Mouse (Mus musculus) kidney, adult 8-10 months (tissue): Measurements from ENCODE around the gene Rnf181.

Experiments
- DNase-seq, 2 experiments: peaks; one replicate each; pipeline ENCODE4 v3.0.0; 2022

The Rnf181 gene

DNA sequence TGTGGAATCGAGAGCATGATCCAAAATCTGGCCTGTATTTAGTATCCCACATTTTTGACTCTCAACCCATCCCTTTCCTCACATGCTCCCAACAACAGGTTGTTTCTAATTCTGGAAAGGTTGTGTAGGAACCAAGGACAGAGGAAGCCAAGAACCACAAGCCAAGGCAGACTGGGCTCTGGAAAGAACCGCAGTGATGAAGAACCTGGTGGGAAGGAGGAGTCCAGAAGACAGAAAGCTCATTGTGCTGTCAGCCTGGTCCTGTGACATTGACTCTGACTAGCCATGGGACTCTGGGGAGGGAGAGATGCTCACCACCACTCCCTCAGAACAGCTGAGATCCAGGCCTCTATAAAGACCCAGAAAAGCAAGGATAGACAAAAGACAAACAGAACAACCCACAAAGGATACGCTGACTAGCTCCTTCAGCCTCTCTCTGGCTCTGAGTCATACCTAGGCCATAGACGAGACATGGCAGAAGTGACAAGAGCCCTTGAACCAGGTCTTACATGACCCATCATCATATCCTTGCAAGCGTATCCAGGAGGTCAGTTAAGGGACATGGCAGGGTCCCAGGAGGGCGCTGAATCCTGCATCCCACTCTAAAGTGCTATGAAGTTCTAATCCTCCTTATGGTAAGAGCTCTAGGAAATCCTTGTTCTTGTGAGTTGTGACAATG lies 16.5 kb upstream of the Rnf181 start:
- DNase-seq: no peak

GRCm38 (mm10) chr6:72382494-72382893 lies 15.7 kb upstream of the Rnf181 start:
- DNase-seq: no peak

DNA sequence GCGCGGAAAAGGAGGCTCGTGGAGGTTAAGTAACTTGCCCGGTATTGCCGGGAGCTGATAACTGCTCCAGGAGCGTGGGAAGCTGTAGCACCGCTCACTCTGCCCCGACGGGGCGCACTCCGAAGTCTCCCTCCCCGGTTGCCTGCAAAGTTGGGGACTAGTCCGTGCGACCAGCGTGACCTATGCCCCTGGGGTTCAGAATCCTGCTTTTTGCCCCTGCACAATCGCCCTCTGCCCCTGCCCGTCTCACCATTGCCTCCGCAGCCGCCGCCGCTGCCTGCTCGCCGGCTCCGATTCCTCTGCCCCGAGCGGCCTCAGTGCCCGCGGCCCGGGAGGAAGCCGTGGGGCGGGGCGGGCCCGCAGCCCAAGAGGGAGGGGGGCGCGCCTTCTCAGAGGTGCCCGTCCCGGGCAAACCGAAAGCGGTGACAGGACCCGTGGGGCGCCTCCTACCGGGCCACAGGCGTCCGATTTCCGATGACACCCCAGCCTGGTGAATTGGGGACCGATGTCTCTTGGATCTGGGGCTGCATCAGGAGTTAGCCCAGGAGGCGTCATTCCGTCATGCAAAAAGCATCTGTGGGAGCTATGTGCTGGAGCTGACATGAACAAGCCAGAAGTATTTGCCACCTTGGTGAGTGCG lies 13.5 kb upstream of the Rnf181 start, which contains the start of gene Vamp5:
Vamp5 (minus strand) TSS at position 338 of the 640 bp plus-strand sequence.
- peak; percentile 82 to 85 for DNase-seq

DNA sequence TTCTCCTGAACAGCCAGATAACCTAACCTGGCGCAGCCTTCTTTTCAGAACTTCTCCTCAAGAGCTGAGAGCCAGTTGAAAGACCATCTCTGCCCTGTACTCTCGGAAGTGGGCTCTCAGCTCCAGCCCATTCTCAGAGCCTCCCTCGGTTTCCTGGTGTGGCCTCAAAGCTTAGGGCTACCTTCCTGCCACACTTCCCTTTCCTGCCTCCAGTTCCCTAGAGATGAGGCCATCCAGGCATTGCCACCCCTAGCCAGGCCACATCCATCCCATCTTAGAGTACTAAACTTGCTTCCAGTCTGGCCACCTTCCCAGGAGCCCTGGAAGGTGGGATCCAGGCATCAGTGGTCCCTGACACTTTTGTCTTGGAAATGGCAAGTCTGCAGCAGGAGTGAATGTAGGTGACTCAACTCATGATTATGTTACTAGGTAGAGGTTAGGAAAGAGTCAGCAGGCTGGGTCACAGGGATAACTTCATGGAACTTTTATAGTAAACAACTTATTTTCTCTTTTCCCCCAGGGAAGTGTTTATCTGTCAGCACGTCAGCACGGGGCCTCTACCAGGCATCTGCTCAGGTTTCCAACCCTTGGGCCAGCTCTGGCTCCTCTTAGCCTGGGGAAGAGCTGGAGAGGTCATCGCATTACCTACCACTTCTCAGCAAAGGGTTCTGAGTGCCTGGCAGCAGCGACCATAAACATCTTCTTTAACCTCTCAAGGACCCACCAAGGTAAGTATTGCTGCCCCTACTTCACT lies 12.8 kb upstream of the Rnf181 start:
- DNase-seq: no peak

DNA sequence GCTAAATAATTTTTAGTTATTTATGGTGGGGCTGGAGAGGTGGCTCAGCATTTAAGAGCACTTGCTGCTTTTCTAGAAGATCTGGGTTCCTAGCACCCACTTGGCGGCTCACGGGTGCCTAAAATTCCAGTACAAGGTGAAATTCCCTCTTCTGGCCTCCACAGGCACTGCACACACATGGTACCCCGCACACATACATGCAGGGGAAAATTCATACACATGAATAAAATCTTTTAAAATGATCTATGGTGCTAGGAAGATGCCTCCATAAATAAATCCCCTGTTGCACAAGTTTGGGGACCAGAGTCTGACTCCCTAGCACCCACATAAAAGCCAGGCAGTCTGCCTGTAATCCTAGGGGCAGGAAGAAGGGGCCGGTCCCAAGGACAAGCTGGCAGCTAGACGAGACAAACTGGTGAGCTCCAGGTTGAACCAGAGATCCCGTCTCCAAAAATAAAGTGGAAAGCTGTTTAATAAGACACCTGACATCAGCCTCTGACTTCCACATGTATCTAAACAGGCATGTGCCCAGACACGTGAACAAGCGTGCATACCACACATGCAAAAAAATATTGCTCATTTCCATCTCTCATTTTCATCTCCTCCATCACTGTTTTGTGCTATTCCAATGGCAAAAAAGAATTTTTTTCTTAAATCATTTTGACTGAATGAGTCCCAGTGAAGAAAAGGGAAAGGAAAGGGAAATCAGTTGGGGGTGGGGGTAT lies 11.9 kb upstream of the Rnf181 start:
- DNase-seq: no peak

DNA sequence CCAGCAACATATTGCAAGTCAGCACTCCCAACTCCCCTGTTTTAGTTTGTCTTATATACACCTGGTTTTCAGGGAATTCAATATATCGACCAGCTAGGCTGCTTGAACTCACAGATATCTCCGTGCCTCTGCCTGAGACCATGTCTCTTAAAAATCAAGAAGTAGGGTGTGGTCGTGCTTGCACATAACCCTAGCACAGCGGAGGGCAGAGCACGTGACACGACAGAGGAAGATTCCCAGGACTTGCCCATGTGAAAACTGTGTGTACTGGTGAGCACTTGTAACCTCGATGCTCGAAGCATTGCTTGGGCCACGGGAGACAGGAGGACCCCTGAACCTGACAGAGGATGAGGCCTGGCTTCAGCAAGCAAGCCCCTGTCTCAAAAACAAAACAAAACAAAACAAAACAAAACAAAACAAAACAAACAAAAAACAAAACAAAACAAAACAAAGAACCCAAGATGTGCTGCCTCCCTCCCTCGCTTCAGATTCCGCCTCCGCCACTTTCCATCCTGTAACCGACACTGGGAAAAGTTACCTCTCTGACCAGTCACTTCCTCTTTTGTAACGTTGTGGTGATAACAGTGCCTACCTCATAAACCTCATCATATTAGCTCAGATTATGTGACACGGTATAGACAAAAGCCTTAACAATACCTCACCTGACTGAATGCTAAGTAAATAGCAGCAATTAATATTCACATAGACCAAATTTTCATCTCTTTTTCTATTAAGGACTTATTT lies 8.2 kb upstream of the Rnf181 start:
- no peak for DNase-seq

GRCm38 (mm10) chr6:72374206-72374605 lies 7.5 kb upstream of the Rnf181 start:
- no peak for DNase-seq

DNA sequence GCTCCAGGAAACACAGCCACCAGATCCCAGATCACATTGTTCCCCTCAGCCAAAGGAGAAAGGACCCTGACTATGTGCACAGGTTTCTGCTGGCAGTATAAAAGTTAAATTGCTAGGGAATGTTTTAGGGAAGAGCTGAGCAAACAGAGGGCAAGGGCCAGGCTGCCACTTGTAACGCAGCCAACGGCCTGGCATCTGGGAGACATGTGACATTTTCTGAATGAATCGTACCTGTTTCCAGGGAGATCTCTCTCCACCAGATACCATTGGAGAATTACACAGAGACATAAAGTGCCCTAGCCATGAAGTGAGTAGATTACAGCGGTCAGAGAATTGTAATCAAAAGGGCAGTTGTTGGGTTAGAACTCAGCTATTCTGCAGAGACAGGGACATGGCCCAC lies 6.4 kb upstream of the Rnf181 start:
- no peak for DNase-seq

DNA sequence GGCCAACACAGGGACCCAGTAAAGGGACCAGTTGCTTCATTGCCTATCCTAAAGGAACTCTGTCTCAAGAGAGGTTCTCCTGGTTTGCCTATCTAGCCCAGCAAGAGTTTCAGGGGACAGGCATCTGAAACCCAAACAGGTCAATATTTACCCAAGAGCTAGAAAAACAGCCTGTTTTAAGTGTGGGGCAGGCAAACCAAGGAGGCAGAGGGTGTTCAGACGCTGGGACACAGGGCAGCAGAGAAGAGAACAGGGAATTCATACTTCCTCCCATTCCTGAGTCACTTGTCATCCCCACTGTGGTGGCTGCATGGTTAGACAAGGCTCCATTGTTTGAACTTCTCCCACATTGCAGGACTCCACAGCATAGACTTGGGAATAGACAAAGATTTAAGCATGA lies 4.8 kb upstream of the Rnf181 start:
- DNase-seq: no peak

DNA sequence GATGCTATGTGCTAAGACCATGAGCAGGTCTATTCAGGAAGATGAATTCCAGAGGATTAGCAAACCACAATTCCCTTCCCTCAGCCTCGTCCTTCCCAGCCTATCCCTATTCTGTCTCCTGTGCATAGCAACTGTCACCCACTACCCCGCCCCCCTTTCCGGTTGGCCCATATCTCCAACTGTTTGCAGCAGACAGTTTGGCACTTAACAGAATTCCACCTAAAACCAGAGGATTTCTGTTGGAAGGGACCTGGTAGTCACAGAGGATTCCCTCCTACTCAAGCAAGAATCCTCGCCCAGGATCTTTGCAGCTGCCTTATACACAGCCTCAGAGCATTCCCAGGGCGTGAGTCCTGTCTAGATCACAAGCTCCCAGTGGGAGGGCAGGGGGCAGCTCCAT lies 4.4 kb upstream of the Rnf181 start:
- no peak for DNase-seq

DNA sequence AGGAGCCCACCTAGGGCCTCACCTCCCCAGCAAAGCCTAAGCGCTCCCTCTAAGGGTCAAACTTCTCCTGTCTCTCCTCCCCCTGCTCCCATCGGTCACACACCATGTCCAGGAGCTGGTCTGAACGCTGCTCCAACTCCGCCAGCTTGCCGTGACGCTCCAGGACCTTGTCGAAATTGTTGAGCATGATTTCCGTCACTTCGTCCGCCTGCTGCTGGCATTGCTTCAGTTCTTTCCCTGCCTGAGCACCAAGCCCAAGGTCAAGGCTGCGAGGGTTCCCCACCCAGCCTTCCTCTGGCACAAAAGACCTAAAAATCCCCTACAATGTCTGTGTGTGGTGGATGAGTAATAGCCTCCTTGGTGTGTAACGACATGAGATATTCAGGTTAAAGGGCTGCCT lies 3.3 kb upstream of the Rnf181 start:
- DNase-seq: no peak

DNA sequence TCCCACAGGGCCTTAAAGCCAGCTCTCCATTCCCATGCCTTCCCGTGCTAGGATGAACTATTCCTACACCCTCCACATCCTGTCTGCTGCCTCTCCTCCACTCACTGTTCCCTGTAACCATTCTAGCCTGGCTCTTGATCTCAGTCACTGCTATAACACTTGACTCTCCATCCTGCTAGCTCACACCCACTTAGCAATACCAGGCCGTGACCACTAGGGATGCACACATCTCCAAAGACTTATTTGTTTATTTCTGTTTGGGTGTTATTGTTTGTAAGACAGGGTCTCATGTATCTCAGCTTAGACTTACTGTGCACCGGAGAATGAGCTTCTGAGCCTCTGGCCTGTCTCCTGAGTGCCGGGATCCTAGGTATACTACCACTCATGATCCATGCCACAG lies 2.8 kb upstream of the Rnf181 start:
- no peak for DNase-seq

- DNase-seq: no peak
Measured at GRCm38 (mm10) chr6:72367460-72367974, 761 bp upstream of the Rnf181 start.

- DNase-seq: no peak
Measured at GRCm38 (mm10) chr6:72366304-72366703, 452 bp downstream of the Rnf181 start.

DNA sequence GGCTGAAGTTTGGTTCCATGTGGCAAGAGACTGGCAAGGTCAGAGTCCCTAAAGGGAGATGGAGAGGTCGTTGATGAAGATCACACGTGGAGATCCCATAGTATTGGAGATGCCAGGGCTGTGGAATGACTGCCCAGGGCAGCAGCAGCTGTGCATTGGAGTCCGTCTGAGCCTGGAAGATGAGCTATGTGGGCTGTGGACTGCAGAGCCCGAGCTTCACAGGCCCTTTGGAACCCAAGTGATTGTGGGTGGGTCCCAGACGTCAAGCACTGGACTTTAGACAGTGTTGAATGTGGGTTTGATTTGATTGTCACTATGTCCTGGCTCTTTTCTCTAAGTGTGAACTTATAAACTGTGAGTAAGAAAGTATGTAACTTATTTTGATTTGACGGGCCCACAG lies 1.8 kb downstream of the Rnf181 start:
- DNase-seq: no peak

GRCm38 (mm10) chr6:72364009-72364408 lies 2.7 kb downstream of the Rnf181 start:
- no peak for DNase-seq

GRCm38 (mm10) chr6:72362132-72363028 lies 4.4 kb downstream of the Rnf181 start:
- DNase-seq: peak; percentile 97 to 98

- no peak for DNase-seq
Measured at GRCm38 (mm10) chr6:72361121-72361551, 5.6 kb downstream of the Rnf181 start.

GRCm38 (mm10) chr6:72360599-72360935 lies 6.2 kb downstream of the Rnf181 start:
- DNase-seq: peak; percentile 78 to 79

GRCm38 (mm10) chr6:72359891-72360598 lies 6.7 kb downstream of the Rnf181 start:
- peak; percentile 67 to 77 for DNase-seq

DNA sequence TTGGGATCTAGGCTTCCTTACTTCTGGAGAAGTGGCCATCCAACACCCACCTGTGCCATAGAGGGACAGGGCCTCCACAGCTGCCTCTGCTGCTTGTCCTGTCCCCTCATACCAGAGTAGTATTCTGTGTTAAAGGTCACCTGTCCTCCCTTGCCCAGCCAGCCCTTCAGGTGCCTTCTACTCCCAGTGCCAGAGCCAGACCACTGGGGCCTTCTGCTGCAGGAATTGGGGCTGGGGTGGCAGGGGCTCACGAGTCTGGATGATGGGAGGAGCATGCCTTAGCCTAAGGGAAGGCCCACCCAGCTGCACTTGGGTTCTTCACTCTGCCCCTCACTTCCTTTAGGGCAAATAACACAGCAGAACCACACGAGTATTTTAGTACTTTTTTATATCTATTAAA lies 7.4 kb downstream of the Rnf181 start:
- DNase-seq: no peak
